Mouse (Mus musculus) WW6 (cell line): ENCODE data around the gene Batf3.

Experiments
- DNase-seq: peaks from one replicate; pipeline ENCODE4 v3.0.0-alpha.2; 2013; ENCODE audit warnings: low read depth, low spot score

Gene Batf3

DNA sequence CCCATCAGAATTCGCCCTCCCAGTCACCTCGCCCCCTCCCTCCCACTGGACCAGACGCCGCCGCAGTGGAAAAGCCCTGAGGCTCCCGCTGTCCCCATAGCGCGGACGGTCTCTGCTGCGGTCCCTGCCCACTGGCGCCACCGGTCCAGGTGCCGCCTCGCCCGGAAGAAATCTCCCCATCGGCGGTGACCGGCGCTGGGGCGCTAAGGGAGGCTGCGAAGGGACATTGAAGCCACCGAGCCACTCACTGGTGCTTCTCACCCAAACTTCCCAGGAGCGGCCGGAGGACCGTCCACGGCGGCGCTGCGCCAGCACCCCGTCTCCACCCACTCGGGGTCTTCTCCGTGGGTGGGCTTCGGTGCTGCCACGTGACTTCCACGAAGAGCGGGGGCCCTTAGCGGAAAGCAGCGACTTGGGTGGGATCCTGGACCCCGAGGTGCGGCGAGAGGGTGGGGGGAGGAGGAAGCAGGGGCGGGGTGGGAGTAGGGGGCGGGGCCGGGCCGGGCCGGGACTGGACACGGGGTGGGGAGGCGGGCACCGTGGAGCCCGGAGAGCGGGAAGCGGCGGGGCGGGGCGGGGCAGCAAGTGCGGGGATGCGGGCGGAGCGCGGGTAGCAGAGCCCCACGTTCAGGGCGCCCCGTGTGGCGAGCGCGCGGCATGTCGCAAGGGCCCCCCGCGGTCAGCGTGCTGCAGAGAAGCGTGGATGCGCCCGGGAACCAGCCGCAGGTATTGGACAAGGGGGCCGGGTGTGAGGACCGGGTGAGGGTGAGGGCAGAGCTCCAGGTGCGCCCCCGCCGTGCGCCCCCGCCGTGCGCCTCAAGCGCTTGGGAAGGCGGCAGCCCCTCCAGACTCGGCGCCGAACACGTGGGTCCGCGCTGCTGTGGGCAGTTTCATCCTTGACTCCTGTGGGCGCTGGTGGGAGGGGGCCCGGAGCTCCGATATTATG is at the start of gene Batf3:
Gene Batf3, plus strand, starts transcription at position 46 of the 946 bp plus-strand sequence.
- DNase-seq = no peak

DNA sequence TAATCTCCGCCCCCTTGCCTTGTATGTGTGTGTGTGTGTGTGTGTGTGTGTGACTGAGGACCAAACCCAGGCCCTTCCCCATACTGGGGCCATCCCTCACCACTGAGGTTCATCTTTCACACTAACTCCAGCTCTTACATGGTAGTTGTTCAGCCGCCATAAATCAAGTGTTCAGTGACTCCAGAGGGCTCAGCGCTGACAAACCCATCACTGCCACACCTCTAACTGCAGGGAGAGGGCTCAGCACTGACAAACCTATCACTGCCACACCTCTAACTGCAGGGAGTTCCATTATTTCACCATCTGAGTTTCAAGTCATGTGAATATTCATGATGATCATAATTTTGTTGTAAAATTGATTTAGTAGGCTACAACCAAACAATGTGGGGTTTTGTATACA is 44.1 kb upstream of the Batf3 start:
- no peak for DNase-seq

DNA sequence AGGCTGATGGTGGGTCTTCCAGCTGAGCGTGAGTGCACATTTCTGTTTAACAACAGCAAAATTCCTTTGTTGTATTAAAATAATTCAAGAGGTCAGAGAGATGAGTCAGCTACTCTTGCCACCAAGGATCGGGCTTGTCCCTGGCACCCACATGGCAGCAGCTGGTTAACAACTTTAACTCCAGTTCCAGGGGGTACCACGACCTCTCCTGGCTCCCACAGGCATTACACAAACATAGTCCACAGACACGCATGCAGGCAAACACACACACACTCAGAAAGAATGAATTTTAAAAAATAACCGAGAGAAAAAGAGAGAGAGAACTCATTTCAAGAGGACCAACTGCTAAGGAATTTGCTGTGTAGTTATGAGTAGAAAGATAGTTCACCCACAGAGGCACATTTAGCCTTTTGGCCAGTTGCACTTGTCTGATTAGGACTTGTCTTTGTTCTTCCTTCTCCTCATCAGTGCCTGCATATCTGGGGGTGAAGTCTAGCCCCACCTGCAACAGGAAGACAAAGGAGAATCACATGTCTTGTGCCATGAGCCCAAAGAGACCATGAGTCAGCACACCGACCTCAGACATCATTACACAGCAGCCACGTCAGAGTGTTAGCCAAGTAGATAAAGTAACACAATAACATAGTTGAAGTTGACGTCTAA is 42.6 kb upstream of the Batf3 start:
- DNase-seq = no peak

DNA sequence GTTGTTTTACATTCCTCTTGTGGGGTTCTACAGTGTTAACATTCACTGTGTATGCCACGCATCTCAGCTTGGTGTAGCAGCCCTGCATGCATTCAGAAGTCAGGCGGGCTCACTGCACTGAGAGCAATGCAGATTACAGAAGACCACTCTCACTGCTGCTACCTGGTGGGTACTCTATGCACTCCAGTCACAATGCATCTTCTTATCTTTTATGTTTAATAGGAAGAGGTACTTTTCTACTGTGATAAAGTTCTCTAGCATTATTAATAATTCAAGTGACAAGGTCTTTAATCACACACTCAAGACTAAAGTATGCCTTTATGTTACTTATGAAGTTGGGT is 42.1 kb upstream of the Batf3 start:
- DNase-seq = no peak

DNA sequence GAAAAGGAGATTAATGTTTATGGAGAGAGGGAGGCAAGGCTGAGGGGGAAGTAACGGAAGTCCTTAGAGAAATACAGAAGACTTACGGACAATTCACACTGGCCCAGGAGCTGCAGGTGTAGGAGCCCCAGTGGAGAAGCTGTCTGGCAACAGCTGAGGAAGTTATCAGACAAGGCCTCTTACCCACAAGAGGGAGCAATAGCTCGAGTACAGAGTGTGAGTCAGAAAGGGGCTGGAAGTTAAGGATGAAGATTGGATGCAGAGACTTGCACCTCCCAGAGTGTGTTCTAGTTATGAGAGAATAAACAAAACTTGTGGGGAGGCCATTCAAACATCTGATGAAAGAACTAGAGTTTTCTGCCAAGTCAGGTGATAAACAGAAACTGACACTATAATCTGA is 40.2 kb upstream of the Batf3 start:
- DNase-seq = no peak

DNA sequence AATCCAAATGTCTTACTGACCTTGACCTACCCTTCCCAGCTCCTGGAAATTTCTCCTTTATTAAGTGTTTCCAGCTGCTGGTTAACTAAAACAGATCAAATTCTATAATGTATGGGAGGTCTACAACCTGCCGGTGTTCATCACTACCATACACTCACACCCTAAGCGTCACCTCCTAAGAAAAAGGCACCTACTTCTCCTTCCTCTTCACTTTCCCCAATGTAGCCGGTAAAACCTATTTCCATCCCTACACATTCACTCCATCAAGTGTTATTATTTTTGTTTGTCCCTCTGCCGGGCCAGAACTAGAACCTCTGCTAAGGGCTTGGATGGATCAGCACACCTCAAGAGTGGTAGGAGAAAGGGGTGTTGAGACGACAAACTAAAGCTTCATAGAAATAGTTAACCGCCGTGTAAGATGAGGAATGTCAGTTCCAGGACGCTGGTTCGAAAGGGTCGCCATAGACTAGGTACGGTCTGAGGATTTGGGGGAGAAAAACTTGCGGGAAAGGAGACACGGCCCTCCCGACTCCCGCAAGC is 35.3 kb upstream of the Batf3 start:
- DNase-seq = no peak

DNA sequence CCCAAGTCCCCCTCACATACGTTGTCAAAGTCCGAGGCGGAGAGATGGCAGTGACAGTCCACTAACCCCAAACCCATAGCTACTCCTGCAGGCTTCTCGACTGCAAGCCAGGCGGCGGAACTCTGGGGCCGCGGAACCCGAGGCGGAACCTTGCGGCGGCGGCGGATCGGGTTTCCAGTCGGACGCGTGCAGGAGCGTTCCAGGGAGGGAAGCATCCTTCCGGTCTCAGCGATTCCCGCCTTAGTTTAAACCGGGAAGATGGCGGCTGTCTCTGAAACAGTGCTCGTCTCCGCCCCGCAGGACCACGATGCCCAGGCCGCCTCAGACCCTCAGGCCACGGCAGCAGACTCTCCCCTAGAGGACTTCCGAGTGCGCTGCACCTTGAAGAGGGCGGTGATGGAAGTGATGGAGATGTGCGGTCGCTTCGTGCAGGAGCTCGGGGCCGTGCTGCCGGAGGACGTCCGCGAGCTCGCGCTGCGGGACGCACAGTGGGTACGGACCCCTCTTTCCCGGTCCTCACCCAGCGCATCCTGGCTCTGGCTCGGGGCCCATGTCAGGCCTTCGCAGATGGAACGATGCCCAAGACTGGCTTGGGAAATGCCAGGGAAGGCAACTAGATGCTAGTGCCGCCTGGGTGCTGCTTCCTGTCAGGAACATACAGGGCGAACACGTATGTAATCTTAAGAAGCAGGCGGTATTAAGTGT is 34.7 kb upstream of the Batf3 start, which contains the start of the genes Tatdn3 and Nsl1:
Gene Tatdn3, minus strand, starts transcription at position 152 of the 705 bp plus-strand sequence.
Gene Nsl1, plus strand, starts transcription at position 232 of the 705 bp plus-strand sequence.
- DNase-seq = peak; percentile 47

DNA sequence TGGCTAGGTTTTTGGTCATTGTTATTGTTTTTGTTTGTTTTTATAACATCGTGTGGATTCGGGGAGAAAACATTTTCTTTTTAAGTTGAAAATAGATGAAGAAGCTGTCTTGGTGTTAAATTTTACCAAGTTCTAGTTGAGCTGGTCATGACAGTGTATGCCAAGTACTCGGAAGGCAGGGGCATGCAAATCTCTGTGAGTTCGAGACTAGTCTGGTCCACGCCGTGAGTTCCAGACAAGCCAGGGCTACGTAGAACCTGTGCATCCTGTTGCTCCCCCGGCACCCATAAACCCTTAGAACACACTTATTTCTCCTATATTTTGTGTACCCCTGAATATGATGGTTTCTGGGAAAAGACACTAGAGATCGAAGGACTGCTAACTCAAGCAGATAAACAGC is 33.9 kb upstream of the Batf3 start:
- no peak for DNase-seq

DNA sequence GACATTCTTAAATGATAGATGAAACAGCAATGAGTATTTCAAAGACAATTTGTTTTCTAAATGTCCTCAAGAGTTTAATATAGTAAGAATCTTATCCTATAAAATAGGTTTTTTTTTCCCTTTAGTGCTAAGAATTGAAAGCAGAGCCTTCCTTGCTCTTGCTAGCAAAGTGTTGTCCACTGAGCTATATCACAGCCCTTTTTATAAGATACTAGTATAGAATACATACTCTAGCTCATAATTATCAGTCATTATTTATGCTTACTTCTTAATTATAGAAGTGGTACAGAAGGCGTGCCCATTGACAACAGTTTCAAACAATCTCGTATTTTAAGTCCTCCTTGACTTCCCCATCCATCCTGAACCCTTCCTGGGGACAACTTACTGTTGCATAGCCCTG is 33.1 kb upstream of the Batf3 start:
- DNase-seq = no peak

DNA sequence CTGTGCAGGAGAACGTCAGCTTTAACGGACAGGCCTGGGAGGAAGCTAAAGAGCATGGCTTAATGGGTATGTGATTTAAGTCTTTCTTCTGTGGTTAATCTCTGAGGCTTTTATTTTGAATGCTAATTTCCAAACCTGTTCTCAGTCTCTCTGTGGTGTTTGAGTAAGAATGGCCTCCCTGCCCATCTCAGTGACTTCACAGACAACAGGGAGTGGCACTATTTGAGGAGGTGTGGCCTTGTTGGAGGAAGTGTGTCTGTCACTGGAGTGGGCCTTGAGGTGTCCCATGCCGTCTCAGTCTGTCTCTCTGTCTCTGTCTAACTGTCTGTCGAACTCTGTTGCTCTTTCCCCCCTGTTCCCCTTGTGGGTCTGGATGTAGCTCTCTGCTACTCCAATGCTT is 32.5 kb upstream of the Batf3 start:
- DNase-seq = no peak

DNA sequence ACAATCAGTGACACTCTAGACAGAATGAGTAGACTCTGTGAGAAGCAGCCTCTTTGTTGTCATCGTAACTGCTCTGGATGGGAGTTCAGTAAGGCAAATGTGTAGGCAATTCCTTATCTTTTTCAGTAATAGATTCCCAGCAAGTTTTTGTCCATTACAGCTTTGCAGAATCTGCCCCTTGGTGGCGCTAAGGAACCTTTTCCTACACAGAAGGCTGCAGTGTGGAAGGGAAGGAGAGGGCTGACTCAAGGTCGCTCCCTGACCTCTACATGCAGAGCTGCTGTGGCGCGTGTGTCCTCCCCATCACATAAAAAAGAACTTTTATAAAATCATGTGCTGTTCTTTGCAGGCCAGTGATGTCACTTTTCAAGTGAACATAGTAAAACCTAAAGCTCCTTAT is 29.3 kb upstream of the Batf3 start:
- DNase-seq = no peak

DNA sequence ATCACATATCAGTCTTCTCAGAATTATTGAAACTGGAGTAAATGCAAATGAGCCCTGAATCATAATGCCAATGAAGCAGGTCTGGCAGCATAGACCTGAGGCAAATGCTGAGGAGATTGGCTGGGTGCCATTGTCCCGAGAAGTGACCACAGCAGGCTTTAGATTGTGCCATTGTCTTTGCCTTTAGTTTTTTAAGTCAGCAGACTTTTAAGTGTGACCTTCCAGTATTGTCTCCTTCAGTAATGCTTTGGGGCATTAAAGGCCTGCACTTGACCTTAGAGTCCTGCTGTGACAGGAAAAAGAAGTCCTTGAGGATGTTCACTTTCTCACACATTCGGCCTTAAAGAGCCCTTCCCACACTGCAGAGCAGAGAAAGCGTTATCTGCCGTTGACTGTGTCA is 27.4 kb upstream of the Batf3 start:
- DNase-seq = no peak

DNA sequence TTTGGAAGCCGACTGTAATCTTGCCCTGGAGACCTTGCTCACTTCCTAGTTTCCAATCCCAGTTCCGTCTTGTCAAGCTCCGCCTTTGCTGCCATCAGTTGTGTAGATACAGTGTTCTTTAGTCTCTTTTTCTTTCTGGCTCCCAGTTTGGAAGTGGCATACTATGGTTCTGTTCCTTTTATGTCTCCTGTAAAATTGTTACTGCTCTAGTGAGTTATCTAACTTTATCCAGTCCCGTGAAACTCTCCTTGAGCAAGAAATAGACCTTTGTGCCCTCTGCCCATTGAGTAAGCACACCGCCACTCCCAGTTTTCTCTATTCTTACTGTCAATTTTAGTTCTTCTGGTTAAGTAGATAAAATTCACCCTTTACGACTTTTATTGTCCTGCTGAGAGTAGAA is 26.0 kb upstream of the Batf3 start:
- no peak for DNase-seq

DNA sequence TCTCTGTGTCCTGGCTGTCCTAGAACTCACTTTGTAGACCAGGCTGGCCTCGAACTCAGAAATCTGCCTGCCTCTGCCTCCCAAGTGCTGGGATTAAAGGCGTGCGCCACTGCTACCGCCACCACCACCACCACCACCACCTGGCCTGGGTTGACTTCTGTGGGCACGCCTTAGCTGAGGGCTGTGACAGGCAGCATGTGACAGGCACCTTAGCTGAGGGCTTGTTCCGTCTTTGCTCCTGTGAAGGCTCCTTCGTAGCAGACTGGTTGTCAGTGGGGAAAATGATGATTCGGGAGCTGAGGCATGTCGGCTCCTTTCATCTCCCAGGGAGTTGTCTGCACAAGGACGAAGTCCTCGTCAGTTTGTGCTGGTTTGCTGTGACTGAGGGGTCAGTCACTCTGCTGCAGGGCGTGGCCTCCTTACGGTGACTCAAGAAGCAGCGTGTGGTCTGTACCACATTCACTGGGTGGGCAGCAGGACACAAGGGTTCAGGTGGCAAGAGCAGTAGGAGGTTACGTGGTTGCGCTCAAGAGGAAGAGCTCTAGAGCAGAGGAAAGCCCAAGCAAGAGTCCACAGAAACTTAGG is 25.2 kb upstream of the Batf3 start:
- no peak for DNase-seq

DNA sequence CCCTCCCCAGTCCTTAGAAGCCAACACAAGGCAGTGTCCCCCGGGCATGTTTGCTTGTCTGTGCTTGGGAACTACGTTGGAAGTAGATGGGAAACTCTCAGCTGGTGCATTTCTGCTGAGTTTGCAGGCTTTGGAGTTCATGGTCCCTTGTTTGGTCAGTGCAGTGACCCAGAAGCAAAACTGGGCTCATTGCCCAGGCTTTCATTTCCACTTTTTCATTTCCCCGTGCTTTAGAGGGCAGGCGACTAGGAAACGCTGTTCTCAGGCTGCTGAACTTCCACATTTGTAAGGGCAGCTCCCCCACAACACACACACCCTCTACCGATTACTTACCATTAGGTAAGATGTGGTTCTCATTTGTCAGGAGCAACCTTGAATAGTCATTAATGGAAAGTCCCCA is 24.6 kb upstream of the Batf3 start:
- DNase-seq = no peak

DNA sequence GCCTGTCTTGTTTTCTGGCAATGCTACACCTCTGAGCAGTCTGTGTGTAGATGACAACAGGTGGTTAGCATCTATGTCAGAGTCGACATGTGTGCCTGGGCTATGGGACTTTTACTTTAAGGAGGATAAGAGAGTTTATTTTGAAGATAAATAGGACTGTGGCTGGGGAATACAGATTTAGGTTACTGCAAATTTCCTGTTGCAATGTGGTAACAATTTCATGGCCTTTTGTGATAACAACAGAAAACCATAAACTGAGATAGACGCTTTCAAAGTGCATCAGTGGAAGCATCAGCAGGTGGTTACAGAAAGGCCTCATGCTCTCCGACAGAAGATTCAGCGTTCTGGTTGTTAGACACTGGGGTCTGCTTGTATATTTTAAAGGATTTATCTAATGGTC is 24.2 kb upstream of the Batf3 start:
- DNase-seq = no peak

DNA sequence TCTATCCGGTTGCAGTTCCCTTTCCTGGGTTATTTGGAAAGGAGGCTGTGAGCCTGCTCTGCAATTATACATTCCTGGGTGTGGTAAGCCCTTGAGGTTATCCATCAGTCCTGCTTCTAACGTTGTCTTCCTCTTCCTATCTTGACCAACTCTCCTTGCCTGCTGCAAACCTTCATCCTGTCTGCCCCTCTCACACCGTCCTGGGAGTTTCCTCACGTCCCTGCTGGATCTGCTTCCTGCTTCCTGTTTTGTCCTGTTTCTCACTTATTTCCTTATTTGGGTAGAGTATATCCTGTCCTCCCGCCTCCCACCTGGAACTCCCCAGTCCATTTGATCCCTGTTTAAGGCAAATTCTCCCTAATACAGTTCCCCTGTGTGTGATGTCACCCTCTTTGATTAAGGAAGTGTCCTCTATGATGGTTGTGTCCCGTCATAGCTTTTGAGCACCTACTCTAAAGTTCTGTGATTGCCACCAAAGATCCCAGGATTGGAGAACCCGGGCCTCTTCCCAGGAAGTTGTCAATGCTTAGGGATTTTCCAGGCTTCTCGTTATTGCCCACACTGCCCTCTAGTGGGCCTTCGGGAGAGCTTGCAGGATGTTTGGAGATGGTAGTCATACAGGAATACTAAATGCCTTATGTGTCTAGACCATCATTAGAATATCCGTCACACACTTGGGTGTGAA is 22.3 kb upstream of the Batf3 start:
- DNase-seq = peak; percentile 45

DNA sequence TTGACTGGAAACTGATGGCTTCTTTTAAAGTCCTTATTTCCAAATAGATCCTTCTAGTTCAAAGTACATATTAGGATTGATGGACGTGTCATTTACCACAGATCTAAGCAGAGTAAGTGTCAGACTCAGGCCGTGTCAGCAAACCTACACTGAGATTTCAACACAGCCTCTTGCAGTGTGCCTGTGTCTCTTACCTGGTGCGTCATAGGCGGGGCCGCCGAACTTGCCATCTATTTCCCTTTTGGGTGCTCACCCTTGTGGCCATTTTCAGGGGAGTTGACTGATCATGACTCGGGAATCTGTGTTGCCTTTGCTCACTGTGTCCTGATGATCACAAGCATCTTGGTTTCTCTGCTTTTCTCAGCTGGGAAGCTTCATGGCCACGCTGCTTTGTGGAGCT is 14.4 kb upstream of the Batf3 start:
- no peak for DNase-seq

DNA sequence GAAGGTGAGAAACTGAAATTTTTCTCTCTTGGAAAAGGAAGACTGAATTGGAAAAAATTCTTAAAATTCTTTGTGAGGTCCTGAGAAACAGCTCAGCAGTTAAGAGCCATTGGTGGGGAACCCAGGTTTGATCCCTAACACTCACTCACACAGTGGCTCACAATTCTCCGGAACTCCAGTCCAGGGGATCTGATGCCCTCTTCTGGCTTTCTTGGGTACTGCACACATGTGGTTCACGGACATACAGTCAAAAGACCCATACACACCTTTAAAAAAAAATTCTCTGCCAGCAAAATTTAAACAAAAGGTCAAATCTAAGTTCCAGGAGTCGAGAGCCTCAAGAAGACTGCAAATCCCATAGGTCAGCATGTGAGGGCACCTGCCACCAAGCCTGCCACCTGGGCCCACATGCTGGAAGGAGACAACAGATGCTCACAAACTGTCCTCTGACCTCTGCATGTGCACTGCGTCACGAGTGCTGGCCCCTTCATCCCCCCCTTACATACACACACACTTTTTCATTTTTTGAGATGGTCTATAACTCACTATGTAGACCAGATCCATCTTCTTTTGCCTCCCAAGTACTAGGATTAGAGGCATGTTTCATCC is 12.6 kb upstream of the Batf3 start:
- DNase-seq = no peak

DNA sequence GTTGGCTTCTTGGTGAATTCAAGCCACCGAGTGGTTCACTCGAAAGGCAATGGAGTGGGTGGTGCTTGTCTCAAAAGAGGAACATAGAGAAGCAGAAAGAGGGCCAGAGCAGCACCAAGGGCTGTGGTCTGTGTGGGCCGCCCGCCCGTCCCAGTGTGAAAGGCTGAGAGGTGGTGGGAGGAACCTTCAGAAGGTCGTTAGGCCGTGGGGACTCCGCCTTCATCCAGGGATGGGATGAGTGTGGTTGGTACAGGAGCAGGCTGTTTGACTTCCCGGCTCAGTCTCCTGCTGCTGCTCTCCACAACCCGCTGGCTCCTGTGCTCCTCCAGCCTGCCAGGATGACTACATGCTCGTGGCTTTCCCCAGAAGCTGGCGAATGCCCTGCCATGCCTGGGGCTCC is 12.1 kb upstream of the Batf3 start:
- no peak for DNase-seq
